ENCODE assay signal across 19 mouse cellular contexts in the genomic region with DNA sequence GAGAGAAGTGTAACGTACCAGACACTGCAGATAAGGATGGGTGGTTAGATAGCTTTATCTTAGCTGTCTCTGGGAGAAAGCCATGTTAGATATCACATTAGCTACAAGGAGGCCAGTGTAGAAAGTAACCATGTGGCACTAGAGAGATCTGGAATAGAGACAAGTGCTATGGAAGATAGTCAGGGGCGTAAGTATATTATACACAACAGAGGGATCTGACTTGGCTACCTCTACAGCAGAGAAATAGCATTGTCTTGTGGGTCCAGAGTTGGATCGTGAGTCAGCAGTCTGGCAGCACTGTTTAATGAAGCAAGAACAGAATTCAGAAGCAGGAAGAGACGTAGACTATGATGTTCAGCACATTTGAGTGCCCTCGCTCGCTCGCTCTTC.
A peak's percentile ranks its signal among the peaks of the same experiment; 100 is the strongest.
DNase-seq lines count a peak whose midpoint lies in the region; ATAC-seq and TF ChIP-seq lines count a peak whose summit lies in the region.
"Had no signal": no experiment of that assay in that cellular context is flagged by ENCODE, and none has a peak within 500 bp of the region (broad histone marks: within the 10 kb centered on the region; RNA-seq: fewer than 3 reads in every experiment).

No protein-coding gene starts in this region.

- peak overlapping the region; percentile 35; the same call in 1 of the 2 replicates for H3K27ac ChIP-seq in macrophage
- H3K27ac ChIP-seq in thymus, adult 2 months (ENCODE audit: control insufficient read depth, insufficient read depth, low read length) = no peak overlapping the region
- H3K27ac ChIP-seq in heart, embryonic 12.5 days (ENCODE audit: poor library complexity, severe bottlenecking) = no peak overlapping the region
- H3K27ac ChIP-seq: forebrain, embryonic 13.5 days; hindbrain, postnatal 0 days; limb, embryonic 12.5 days; lung, embryonic 15.5 days had no signal

- H3K4me1 ChIP-seq in thymus, adult 2 months (replicated peaks; ENCODE audit: control insufficient read depth, insufficient read depth, low read length) = no peaks in the 10 kb centered on the region
- H3K4me1 ChIP-seq in heart, embryonic 12.5 days (replicated peaks) = peaks cover 6% of the 10 kb centered on the region
- H3K4me1 ChIP-seq: forebrain, embryonic 13.5 days; lung, embryonic 15.5 days had no signal

- no peaks in the 10 kb centered on the region for H3K27me3 ChIP-seq in thymus, adult 2 months (ENCODE audit: control insufficient read depth, insufficient read depth, low read length)
- H3K27me3 ChIP-seq in heart, embryonic 12.5 days (replicated peaks) = no peaks in the 10 kb centered on the region
- H3K27me3 ChIP-seq: forebrain, embryonic 13.5 days; limb, embryonic 12.5 days; lung, embryonic 15.5 days had no signal

- no peak overlapping the region for H3K4me2 ChIP-seq in heart, embryonic 12.5 days
- H3K4me2 ChIP-seq: forebrain, embryonic 13.5 days; limb, embryonic 12.5 days; lung, embryonic 15.5 days had no signal

- H3K4me3 ChIP-seq in macrophage (ENCODE audit: inconsistent target) = no peak overlapping the region
- H3K4me3 ChIP-seq in thymus, adult 2 months (ENCODE audit: control insufficient read depth, insufficient read depth, low read length) = no peak overlapping the region
- no peak overlapping the region for H3K4me3 ChIP-seq in heart, embryonic 12.5 days
- H3K4me3 ChIP-seq: forebrain, embryonic 13.5 days; limb, embryonic 12.5 days; lung, embryonic 15.5 days had no signal

- no peaks in the 10 kb centered on the region for H3K79me2 ChIP-seq in macrophage (ENCODE audit: inconsistent target)

- no peak for TF ChIP-seq POLR2A in thymus, adult 2 months (IDR thresholded peaks at IDR 0.05; ENCODE audit: control insufficient read depth, extremely low read depth, insufficient read depth, low read length, poor library complexity)

- 77% methylated on average over 7 of the region's 7 CpGs for WGBS in macrophage (ENCODE audit: missing documents)
- WGBS in thymus, adult 2 months = 91% methylated on average over 7 of the region's 7 CpGs
- WGBS in heart, embryonic 12.5 days = 71% methylated on average over 7 of the region's 7 CpGs

- DNase-seq in 3T3-L1 (ENCODE audit: low read depth, low spot score) = peak; percentile 22
- peak; percentile 13 for DNase-seq in c-Kit-negative CD71-positive TER-119-positive erythroid progenitor cells, embryonic 14.5 days (ENCODE audit: low read depth, low spot score)
- DNase-seq in liver = peak; percentile 37
- no peak for DNase-seq in thymus, adult 2 months
- DNase-seq in embryo, embryonic 10.5 days (ENCODE audit: low spot score) = no peak
- DNase-seq: B cell, adult 2 months; cerebellum, adult 11 months; heart, adult 11 months; heart, postnatal 4 days; kidney, adult 18-20 months; kidney, postnatal 14 days; right cerebral cortex, adult 18-20 months; spleen, adult 18-20 months had no signal

- no peaks in the 10 kb centered on the region for H3K36me3 ChIP-seq in macrophage (ENCODE audit: inconsistent target)
- no peaks in the 10 kb centered on the region for H3K36me3 ChIP-seq in thymus, adult 2 months (ENCODE audit: control insufficient read depth, insufficient read depth, low read length)
- H3K36me3 ChIP-seq in heart, embryonic 12.5 days = no peaks in the 10 kb centered on the region
- H3K36me3 ChIP-seq: limb, embryonic 12.5 days; lung, embryonic 15.5 days had no signal

- no peak for ATAC-seq in heart, embryonic 12.5 days (ENCODE audit: insufficient number of reproducible peaks, low FRiP score)
- ATAC-seq: forebrain, embryonic 13.5 days; hindbrain, postnatal 0 days had no signal

- no peaks in the 10 kb centered on the region for H3K9me3 ChIP-seq in heart, embryonic 12.5 days (replicated peaks)
- H3K9me3 ChIP-seq: forebrain, embryonic 13.5 days; limb, embryonic 12.5 days; lung, embryonic 15.5 days had no signal

- H3K9ac ChIP-seq in heart, embryonic 12.5 days = no peak overlapping the region
- H3K9ac ChIP-seq: forebrain, embryonic 13.5 days; limb, embryonic 12.5 days; lung, embryonic 15.5 days had no signal

- no peak for TF ChIP-seq CTCF in thymus, adult 2 months (IDR thresholded peaks at IDR 0.05; ENCODE audit: borderline replicate concordance, control insufficient read depth, extremely low read depth, insufficient read depth, low read length, poor library complexity)

Comparison
In these comparisons a context has a peak if more than half of its experiments do, and no peak if none do; other contexts are left out.
1. DNase-seq: peak in 3T3-L1 (single experiment), c-Kit-negative CD71-positive TER-119-positive erythroid progenitor cells, embryonic 14.5 days (single experiment) and liver (single experiment); none in thymus, adult 2 months (single experiment) and embryo, embryonic 10.5 days (single experiment).